Mouse (Mus musculus) urinary bladder, postnatal 10 days (tissue): ENCODE data around the gene Cmpk1.

ENCODE experiments used
- DNase-seq: peaks from one replicate; pipeline ENCODE4 v3.0.0; 2022; ENCODE audit warnings: low spot score

Gene Cmpk1

DNA sequence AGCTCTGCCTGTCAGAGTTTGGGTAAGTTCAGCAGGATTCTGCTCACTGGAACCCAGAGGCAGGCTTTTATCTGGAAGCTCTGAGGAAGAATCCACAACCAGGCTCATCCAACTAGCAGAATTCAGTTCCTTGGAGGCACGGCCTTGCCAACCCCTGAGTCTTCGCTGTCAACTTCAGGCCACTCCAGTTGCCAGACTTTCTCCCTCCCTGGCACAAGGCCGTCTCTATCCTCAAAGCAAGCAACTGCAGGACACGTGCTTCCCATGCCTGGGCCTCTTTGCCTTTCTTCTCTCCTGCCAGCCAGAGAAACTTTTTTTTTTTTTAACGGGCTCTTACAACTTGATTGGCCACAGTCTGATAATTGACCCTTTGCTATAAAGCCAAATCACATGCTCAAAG lies 42.0 kb downstream of the Cmpk1 start:
- DNase-seq, result no peak

DNA sequence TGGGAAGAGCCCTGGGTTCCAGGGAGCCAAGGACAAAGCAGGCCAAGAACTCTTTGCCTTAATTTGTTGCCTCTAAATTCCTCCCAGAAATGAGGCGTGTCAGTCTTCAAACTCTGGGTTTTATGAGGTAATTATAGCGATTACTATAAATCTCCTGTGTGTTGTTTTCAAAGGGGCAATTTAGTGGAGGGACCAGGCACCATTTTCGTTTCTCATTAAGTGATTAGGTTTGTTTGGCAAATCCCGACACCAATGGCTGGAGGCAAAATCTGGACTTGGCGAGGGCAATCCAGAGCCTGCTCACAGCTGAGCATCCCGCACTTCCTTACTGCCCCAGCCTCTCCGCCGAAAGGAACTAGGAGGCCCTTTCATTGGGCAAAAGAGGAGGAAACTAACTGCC lies 44.5 kb downstream of the Cmpk1 start:
- no peak for DNase-seq

DNA sequence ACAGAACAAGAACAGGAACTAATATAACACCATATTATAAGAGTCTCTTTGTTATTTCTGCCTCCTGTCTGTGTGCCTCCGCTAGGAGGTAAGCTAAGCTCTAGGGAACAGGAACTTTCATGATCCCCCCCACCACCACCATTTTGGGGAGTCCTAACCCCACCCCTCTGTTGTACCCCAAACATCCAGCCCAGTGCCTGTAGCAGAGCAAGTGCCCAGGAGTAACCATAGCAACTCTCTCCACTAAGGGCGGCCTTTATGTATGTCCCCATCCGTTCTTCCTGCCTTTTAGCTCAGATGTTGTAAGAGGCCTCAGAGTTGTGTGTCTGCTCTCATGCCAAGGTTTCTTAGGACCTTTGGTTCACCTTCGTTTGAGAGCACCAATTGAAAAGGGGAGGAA lies 44.9 kb downstream of the Cmpk1 start:
- DNase-seq, result no peak

DNA sequence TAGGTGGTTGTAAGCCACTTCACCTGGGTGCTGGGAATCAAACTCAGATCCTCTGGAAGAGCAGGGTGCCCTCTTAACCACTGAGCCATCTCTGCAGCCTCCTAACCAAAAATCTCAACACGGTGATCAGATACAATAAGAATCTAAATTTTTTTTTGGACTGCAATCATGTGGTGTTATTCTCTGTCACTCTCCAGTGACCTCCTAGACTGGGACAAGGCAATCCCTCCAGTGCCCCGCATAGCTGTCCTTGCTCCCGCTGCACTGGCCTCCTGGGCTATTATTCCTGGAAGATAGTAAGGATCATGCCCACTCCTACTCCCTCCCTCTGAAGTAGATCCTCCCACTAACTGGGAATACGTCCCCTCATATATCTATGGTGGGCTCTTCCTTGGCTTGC lies 45.7 kb downstream of the Cmpk1 start:
- no peak for DNase-seq

DNA sequence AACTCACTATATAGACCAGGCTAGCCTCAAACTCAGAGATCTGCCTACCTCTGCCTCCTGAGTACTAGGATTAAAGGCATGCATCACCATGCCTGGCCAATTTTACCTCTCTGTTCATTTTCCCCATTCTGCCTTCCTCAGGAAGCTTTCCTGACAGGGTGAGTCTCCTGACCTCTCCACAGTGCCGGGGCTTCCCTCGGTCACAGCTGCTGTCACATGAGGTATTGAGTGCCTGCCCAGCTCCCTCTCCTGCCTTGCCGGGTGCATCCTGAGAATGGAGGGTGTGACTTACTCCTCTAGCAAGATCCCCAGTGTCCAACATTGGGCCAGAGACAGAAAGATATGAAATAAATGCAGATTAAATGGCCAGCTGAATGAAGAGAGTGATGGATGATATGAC lies 48.8 kb downstream of the Cmpk1 start:
- DNase-seq, result no peak

DNA sequence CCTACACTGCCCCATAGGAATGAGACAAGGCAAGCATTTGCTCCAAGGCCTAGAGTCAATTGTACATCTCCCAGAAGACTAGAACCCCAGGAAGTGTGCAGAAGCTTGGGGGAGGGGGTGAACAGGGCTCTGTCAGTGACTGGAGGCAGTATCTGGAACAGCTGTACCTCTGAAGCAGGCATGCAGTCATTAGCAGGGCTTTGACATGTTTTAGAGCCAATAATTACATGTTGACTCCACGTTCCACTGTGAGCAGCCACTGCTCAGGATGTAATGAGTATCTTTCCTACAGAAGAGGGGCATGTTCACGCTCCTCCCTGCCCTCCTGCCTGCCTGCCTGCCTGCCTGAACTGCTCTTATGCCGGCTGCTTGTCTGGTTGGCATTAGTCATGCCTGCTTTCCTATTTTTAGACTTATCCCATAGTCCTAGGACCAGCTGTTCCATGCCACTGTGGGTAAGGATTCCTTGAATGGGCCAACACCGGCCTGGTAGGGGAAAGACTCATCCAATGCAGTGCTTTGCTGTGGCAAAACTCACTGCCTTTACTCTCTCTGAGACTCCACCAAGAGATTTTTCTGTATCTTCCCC lies 49.5 kb downstream of the Cmpk1 start:
- no peak for DNase-seq

DNA sequence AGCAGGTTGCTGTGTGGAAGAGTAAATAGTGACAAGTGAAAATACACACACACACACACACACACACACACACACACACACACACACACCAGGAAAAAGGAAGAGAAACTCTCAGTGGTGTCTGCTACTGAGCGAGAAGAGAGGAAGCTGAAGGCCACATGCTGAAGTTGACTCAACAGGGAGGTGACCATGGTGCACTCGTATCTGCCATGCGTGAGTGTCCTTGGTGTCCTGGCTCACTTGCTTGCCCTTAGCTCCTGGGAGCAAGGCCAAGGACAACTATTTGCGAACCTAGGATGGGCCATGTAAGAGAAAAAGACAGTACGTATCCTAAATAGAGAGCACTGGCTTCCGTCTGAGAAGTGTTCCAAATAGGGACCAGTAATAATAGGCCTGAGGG lies 52.9 kb downstream of the Cmpk1 start:
- no peak for DNase-seq

DNA sequence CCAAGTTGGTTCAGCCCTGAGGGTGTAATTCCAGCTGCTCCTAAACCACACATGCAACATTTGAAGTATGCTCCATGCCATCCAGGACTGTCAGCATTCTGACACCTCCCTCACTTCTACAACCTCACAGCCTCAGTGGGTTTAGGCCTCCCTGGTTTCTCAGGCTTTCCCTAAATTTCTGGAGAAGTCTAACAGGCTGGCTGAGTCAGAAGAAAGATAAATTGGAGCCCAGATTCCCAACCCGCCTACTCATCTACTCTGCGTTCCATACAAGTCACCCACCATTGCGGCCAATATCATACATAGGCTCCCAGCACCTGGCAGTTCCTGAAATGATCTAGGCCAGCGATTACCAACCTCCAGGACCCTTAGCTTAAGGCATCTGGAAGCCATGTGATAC lies 54.3 kb downstream of the Cmpk1 start:
- DNase-seq, result no peak

DNA sequence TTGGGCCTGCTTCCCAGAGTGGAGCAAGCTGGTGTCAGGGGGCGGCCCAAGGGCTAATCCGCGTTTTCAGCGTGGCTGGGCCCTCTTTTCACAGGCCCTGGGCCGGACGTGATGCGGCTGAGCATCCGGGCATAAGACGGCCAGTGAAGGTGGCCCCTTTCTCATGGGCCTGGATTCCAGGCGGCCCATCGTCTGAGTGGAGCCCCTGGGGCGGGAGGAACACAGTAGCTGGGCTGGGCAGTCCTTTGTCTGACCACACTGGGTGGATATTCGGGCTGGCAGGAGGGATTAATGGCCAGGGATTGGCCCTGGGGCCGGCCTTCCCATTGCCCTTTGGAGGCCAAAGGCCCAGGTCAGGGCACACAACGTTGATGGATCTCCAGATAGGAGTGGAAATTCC lies 57.9 kb downstream of the Cmpk1 start:
- DNase-seq, result no peak

DNA sequence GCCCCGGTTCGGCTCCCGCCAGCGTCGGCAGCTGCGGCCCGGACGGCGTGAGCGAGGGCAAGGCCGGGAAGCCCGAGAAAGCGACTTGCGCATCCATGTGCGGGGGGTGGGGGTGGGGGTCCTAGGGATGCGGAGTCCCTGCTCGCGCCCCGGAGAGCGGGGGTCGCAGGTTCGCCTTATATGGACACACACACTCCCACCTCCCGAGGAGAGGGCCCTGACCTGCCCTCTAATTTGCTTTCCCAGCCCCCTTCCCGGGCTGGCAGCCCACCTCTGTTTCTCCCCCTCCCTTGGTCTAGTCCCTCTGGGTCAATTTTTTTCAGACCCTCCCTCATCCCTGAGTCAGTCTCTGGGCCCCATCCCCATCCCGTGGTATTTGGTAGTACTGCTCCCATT lies 61.1 kb downstream of the Cmpk1 start, which contains the start of gene Foxe3:
Gene Foxe3 (minus strand): TSS at position 97 of the 396 bp plus-strand sequence.
- no peak for DNase-seq

DNA sequence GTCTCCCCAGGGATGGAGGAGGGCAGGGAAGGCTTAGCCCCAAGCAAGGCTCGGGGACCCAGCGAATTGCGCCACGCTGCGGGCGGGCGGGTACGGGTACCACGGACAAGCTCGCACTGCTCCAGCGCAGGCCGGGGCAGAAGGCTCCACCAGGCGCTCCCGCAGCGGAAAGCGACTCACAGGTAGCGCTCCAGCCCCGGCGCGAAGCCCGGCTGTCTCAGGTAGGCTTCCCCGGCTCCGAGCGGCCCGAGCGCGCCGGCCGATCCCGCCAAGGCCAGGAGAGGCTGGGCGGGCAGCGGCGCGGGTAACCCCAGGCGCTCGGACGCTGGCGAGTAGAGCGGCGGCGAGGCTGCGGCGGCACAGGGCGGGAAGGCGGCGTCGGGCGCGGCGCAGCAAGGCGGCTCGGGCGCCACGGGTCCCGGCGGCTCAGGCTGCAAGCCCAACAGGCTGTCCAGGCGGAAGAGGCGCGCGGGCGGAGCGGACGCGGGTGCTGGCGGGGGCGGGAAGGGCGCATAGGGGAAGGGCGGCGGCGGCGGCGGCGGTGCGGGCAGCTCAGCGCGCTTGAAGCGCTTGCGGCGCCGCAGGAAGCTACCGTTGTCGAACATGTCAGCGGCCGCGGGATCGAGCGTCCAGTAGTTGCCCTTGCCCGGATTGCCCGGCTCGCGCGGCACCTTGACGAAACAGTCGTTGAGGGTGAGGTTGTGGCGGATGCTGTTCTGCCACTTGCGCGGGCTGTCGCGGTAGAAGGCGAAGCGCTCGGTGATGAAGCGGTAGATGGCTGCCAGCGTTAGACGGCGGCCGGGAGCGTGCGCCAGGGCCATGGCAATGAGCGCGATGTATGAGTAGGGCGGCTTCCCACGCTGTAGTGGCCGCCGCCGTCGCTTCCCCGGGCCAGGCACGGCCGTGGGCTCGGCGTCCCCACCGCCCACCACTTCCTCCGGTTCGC lies 61.8 kb downstream of the Cmpk1 start:
- no peak for DNase-seq

DNA sequence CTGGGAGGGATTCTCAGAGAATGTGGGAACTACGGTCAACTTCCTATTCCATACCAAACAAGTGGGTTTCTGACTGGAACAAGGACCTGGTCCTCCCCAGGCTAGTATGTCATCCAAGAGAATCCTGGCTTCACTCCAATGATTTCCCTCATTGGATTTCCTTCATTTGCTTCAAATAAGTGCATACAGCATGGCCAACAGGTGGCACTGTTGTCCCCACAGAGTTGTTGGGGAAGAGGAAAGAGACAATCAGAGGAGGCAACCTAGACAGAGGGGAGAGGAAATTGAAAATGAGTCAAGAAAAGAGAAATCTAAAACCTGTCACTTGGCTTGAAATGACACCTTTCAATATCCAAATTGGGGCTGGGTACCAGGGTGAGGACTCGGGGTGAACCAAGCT lies 70.0 kb downstream of the Cmpk1 start:
- DNase-seq, result no peak

DNA sequence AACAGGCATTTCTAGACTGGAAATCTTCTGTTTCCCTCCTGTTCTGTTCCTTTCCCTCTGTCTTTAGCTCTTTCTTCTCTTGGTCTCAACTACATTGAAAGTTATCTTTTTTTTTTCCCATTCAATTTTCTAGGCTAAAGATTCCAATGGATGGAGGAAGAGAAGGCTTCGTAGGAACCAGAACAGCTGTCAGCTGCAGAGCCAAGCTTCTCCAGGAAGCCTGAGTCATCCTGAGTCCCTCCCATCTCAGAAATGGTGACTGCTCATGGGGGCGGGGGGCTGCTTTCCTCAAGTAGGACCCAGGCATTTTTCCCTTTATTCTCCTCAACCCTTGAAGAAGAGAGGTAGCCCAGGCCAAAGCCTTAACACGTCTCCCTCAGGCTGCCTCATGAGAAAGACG lies 71.0 kb downstream of the Cmpk1 start:
- no peak for DNase-seq

DNA sequence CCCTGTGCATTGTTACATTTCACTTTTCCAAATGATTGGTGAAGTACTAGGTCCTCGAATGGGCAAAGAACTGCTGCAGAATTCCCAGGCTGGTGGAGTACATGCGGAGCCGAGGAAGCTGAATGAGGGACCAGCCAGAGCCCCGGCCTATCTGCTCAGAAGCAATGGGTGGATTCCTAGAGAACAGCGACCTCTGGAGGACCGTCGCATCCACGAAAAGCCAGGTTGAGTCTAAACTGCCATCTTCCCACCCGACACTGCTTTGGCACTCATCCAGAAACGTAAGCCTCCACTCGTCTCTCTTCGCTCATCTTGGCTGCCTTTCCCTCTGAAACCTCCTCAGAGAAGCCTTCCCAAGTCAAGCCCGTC lies 73.5 kb downstream of the Cmpk1 start:
- DNase-seq, result no peak

DNA sequence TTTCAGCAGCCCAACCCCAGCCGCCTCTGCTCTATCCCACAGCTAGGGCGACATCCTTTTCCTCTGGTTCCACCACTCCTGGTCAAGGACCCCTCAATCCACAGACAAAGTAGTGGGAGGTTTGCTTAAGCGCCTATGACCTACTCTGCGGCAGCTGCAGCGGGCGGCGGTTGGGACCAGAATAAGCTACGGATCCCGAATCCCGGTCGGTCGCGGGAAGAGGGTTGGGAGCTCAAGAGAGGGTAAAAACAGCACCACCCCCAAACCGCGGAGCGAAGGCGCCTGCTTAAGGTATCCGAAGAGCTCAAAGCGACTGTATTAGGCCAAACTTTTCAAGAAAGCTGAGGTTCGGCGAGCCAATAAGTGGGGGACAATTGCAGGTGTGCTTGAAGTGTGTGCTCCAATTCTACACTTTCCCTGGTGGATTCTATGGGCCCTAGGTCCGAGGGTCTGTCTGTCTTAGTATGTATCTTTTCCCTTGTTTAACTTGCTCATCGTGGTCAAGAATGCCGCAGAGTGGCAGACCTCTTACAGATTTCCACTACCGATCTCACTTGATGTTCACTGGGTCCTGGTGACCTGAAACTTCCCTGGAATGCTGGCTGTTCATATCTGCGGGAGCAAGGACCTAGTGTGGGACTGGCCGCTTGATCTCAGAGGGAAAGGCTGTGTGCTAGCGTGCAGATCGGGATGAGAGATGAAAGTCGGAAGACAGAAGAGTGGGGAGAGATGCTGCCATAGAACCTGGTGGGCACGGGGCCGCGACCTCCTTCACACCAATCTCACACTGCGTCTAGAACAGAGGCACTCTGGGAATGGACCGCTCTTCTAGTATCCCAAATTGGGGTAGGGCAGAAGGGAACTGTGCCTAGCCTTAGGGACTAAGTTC lies 74.1 kb downstream of the Cmpk1 start:
- no peak for DNase-seq

DNA sequence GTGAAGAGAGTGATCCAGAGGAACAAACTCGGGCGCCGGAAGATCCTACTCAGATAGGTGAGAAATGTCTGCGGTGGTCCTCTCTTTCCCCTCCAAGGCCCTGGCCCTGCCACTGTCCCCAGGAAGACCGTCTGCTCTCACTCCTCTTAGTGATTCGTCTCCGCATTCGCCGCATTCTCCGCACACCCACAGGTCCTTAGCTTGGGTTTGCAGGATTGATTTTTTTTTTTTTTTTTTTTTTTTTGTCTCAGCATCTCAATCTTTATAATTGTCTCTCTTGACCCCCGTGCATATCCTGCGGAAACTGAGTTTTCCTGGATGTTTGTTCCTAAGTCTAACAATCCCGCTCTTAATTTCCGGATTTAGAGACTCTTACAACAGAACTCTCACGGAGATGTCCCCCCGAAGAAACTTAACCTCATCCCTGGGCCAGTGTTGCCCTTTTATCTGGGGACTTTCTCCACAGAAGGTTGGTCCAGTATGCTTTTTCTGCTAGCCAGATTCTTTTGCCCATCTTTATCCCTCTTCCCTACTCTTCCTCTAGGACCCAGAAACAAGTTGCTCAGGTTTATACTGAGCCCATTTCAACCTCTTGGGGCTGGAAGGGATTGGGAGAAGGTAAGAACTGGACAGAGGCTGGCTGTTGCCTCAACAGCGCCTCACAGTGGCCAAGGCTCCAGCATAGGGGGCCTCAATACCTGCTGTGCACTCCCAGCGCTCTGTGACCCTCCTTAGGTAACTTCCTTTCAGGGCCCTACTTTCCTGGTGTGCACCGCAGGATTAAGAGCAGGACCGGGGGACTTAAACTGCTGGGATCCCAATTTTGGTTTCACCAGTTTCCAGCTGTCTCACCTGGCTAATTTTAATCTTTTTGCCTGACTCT lies 77.2 kb downstream of the Cmpk1 start:
- DNase-seq, result no peak
